ENCODE assay signal across 8 mouse cellular contexts in genomic region chr4:106622030-106622493, GRCm38 (mm10). TPM values are rescaled to one million over a fixed set of nuclear protein-coding genes. Genes with fewer than 3 reads are reported as not detected.
DNase-seq lines count a peak whose midpoint lies in the region; ATAC-seq lines count a peak whose summit lies in the region.

Gene Ttc22, plus strand, starts transcription at chr4:106622432.

- no peak for DNase-seq in heart, postnatal 14 days
- peak; percentile 49 for DNase-seq in adrenal gland, postnatal 14 days
- DNase-seq in lung, postnatal 4 days = peak; percentile 43 to 72
- no peak for DNase-seq in left cerebral cortex, adult 11 months (ENCODE audit: low spot score)
- DNase-seq in right cerebral cortex, postnatal 4 days = no peak

- peak within 1 kb of the TSS; percentile 12; the same call in 1 of the 2 replicates for H3K4me3 ChIP-seq in heart, embryonic 15.5 days
- no peak within 1 kb of the TSS for H3K4me3 ChIP-seq in kidney, embryonic 14.5 days (ENCODE audit: low read length)

- H3K36me3 ChIP-seq in heart, embryonic 15.5 days = no peaks in the 10 kb centered on the region
- H3K36me3 ChIP-seq in kidney, embryonic 14.5 days (ENCODE audit: control insufficient read depth, insufficient read depth, low read length) = no peaks in the 10 kb centered on the region

- no peak within 1 kb of the TSS for H3K27ac ChIP-seq in heart, embryonic 15.5 days
- no peak within 1 kb of the TSS for H3K27ac ChIP-seq in kidney, embryonic 14.5 days (ENCODE audit: low read depth, low read length)

- H3K9ac ChIP-seq in heart, embryonic 15.5 days = no peak within 1 kb of the TSS
- no peak within 1 kb of the TSS for H3K9ac ChIP-seq in kidney, embryonic 14.5 days (ENCODE audit: low read depth, low read length)

- ATAC-seq in heart, embryonic 15.5 days (replicated peaks; ENCODE audit: insufficient number of reproducible peaks, insufficient read depth, low FRiP score, low read depth) = no peak
- 0 out of 2 replicates have a peak, but pooled peaks have one; percentile 47 for ATAC-seq in kidney, embryonic 14.5 days (ENCODE audit: low FRiP score, low TSS enrichment)
- no peak for ATAC-seq in frontal cortex, adult (ENCODE audit: low TSS enrichment)

- H3K9me3 ChIP-seq in heart, embryonic 15.5 days (replicated peaks) = no peaks in the 10 kb centered on the region
- no peaks in the 10 kb centered on the region for H3K9me3 ChIP-seq in kidney, embryonic 14.5 days (ENCODE audit: control insufficient read depth, low read length)

- H3K27me3 ChIP-seq in heart, embryonic 15.5 days = peaks cover 72% of the 10 kb centered on the region
- H3K27me3 ChIP-seq in kidney, embryonic 14.5 days (ENCODE audit: control insufficient read depth, insufficient read depth, low read length) = peaks cover 30% of the 10 kb centered on the region

- H3K4me2 ChIP-seq in heart, embryonic 15.5 days = peak within 1 kb of the TSS; percentile 25; the same call in 1 of the 2 replicates
- no peak within 1 kb of the TSS; the same call in 1 of the 2 replicates for H3K4me2 ChIP-seq in kidney, embryonic 14.5 days (replicated peaks; ENCODE audit: low read depth, low read length)

- intact Hi-C loops in heart, postnatal 14 days (cut with DNase I) = no loop called here

- H3K4me1 ChIP-seq in heart, embryonic 15.5 days (replicated peaks) = peaks cover 11% of the 10 kb centered on the region
- peaks cover 3% of the 10 kb centered on the region; the same call in 1 of the 2 replicates for H3K4me1 ChIP-seq in kidney, embryonic 14.5 days (ENCODE audit: control insufficient read depth, insufficient read depth, low read length)

- 23% methylated on average over 16 of the region's 16 CpGs for WGBS in heart, embryonic 15.5 days
- 29% methylated on average over 16 of the region's 16 CpGs for WGBS in kidney, embryonic 14.5 days

RNA-seq across cellular contexts. Expression of gene Ttc22, which starts in this region (rescaled TPM):
- polyA plus RNA-seq in heart, embryonic 15.5 days (2015; fragmentation: Nextera tagmentation; extraction: Ambion mirVana) = 0.47 and 0.99 TPM in 2 replicates
- total RNA-seq in heart, postnatal 14 days (2021) = under 1 TPM; 0.15 to 0.24 TPM
- not detected in 2 replicates for total RNA-seq in adrenal gland, postnatal 14 days (2021)
- 4.6 and 5.7 TPM in 2 replicates for polyA plus RNA-seq in kidney, embryonic 14.5 days (2014; fragmentation: Nextera tagmentation; extraction: Ambion mirVana)

Comparison
In these comparisons a context has a peak if more than half of its experiments do, and no peak if none do; other contexts are left out.
1. Peak in DNase-seq in adrenal gland, postnatal 14 days; RNA of the gene not detected or under 1 TPM.
2. DNase-seq: peak in lung, postnatal 4 days (2 of 2); none in heart, postnatal 14 days (0 of 2), left cerebral cortex, adult 11 months (single experiment) and right cerebral cortex, postnatal 4 days (single experiment).